Mouse (Mus musculus) inflammation-experienced regulatory T-cells, adult 6 months (primary cell): ENCODE measurements around the gene Fam8a1. TPM values are rescaled to one million over a fixed set of nuclear protein-coding genes. Genes with fewer than 3 reads are reported as not detected.

Experiments
- ATAC-seq: one replicate; pipeline ENCODE4 v1.8.0; 2017
- polyA plus RNA-seq, 3 experiments: library from polyadenylated mRNA; unstranded; fragments of 100-300 nt; shearing (Covaris generic); gene quantifications; one replicate each; pipeline ENCODE4 v1.2.1; 2017

The Fam8a1 gene
- polyA plus RNA-seq = 1 to 10 TPM; 5.1 to 9.7 (median 6.2) TPM

GRCm38 (mm10) chr13:46669048-46669619, at the start of gene Fam8a1:
TSS of gene Fam8a1 (plus strand) at chr13:46669522.
- peak; percentile 96 for ATAC-seq

DNA sequence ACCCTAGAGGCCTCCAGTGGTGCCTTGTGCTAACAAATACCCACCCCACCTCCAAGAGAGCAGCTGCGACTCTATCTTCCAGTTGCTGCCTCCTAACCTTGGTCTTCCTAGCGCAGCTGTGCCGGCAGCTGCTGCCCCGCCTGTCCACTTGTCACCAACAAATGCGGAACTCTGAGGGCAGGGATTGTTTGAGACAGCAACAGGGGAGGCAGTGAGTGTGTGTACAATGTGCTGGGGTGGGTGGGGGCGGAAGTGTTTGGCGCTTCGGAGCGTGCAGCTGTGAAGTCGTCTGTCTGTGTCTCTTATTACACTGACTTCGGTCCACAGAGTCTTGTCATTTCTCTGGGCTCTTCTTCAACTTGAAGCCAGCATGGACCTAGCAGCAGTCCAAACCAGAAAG, 49.7 kb upstream of the Fam8a1 start:
- no peak for ATAC-seq

GRCm38 (mm10) chr13:46620964-46621757, 48.2 kb upstream of the Fam8a1 start:
- no peak for ATAC-seq

GRCm38 (mm10) chr13:46626608-46627007, 42.7 kb upstream of the Fam8a1 start:
- no peak for ATAC-seq

DNA sequence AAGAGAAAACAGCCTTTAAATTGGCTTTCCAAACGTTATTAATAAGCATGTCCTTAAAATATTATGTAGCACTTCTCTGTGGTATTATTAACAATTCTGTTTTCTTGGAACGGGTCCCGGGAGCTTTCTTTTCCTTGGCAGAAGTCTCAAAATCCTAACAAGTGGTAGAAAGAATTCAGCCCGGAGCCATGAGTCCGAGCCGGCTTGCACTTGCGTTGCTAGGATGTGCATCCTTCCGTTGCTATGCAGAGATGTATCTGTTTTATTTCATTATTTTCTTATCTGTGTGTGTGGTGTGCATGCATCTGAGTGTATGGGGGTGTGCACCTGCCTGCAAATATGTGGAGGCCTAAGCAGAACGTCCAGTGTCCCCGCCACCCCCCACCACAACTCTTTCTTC, 41.5 kb upstream of the Fam8a1 start:
- ATAC-seq = no peak

GRCm38 (mm10) chr13:46629391-46629790, 39.9 kb upstream of the Fam8a1 start:
- ATAC-seq = no peak

DNA sequence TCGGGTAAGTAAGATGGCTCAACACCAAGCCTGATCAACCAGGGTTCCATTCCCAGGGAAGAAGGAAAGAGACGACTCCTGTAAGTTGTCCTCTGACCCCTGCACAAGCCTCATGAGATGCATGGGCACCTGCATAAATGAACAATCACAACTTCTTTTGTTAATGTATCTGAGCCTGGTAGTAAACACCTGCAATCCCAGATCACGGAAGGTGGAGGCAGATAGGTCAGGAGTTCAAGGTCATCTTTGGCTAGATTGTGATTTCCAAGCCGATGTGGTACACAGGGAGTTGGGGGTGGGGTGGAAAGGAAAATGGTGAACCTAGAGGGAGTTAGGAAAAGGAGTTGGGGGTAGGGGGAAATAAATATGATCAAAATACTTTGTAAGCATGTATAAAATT, 36.5 kb upstream of the Fam8a1 start:
- ATAC-seq = no peak

- no peak for ATAC-seq
These were observed 35.8 kb upstream of the Fam8a1 start for GRCm38 (mm10) chr13:46633320-46634132.

- ATAC-seq = no peak
These were observed 35.2 kb upstream of the Fam8a1 start for GRCm38 (mm10) chr13:46634133-46634488.

DNA sequence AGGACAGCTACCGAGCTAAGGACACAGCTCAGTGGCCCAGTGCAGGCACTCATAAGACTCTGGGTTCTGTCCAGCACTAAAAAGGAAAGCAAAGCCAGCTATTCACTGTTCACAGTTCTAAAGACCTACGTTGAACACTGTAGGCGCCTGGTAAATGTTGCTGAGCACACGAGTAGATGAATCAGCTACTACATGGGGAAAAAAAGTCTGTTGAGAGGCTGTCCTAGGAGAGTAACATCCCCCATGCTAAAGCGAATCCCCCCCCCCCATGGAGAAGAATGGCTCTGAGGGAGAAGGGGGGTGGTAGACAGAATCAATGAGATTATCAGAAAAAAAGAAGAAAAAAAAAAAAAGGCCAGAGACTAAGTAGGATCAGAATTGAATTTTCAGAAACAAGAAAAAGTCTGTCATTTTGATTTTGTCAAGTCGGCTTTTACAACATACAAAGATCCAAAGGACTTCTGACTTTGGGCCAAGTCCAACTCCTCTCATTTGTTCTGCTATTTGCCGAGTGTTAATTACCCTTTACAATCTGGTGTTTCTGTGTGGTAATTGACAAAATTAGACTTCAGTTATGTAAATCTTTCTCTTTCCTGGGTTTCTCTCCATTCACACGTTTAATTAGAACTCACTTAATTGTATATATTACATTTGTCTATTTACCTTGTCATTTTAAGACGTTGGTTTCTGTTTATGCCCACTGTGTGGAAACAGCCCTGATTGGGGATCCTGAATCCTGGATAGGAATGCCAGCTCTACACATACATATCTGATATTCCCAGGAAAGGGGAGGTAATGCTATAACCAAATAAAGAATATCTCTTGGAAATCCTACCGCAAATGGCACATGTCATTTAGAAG, 28.5 kb upstream of the Fam8a1 start:
- ATAC-seq = no peak

DNA sequence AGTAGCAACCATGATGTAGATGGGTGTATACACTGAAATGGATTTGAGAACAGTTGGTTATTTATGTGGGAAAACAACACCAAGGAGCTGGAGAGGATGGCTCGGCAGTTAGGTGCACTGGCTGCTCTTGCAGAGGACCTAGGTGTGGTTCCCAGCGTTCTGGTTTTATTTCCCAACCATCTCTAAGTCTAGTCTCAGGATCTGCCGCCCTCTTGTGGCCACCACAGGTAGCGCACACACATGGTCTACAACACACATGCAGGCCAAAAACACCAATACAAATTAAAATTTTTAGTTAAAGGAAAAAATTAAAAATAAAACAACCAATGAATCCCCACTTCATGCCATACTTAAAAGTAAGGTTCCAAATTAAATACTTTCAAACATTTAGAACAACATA, 27.0 kb upstream of the Fam8a1 start:
- ATAC-seq = no peak

GRCm38 (mm10) chr13:46644175-46644574, 25.1 kb upstream of the Fam8a1 start:
- no peak for ATAC-seq

DNA sequence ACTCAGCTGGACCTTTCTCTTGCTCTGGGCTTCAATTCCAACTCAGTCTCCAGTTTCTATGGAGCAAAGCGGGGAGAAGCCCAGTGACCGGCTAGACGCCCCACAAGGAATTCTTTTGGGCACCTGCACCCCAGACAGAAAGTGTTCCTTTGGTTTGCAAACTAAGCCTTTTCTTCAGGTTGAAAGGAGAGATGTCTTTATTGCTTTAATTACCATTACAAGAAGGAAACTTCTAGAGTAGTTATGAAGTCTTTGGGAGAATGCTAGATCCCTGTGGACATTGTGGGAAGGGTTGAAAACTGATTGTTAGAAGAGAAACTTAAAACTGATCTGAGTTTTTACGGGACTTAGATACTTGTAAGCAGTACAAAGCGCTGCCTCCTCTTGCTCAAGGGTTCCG, 23.8 kb upstream of the Fam8a1 start:
- no peak for ATAC-seq

DNA sequence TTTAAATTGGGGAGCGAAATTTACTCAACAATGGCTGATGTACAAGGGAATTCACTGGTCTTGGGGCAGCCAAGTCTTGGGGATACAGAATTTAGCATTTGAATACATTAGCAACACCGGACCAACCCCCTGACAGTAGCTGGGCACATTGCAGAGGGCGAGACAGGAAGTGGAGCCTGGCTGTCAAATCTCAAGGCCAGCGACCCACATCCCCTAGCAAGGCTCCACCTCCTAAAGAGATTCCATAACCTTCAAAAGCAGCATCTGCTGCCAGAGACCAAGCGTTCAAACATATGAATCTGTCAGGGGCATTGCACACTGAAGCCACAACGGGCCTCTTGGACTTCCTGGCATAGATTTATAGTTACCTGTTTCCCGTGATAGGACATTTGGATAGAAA, 17.5 kb upstream of the Fam8a1 start:
- ATAC-seq = no peak

GRCm38 (mm10) chr13:46652671-46653070, 16.7 kb upstream of the Fam8a1 start:
- no peak for ATAC-seq

DNA sequence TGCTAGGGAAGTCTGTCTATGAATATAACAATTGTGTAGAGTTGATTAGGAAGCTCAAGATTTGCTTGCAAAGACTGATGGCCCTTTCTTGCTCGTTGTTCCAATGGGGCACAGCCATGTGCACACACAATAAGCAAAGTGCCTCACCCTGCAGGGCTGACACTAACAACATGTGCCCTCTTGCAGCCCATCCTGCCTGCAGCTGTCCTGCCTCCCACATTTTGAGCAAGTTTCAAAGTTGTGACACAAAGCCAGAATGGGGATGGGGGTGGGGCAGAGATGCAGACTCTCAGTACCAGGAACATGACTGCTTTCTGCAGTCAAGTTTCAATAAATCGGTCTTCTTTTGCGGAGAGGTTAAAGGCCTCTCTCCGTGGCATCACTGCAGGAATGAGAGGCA, 15.7 kb upstream of the Fam8a1 start:
- ATAC-seq = no peak

GRCm38 (mm10) chr13:46654566-46654965, 14.8 kb upstream of the Fam8a1 start:
- ATAC-seq = no peak

DNA sequence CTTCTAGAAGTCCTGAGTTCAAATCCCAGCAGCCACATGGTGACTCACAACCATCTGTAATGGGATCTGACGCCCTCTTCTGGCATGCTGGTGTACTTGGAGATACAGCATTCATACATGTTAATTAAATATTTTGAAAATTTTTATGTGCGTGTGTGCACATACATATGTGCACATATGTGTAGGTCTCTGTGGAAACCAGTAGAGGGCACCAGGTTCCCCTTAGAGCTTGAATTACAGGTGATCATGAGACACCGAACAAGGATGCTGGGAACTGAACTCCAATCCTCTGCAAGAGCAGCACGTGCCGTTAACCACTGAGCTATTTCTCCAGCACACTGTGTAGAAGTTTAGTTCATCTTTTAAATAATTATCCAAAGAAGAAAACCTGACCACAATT, 10.1 kb upstream of the Fam8a1 start:
- no peak for ATAC-seq

- ATAC-seq = peak; percentile 65
These were observed 5.8 kb upstream of the Fam8a1 start for GRCm38 (mm10) chr13:46663461-46663964.

GRCm38 (mm10) chr13:46669620-46670271, 424 bp downstream of the Fam8a1 start:
- ATAC-seq = peak; percentile 31

DNA sequence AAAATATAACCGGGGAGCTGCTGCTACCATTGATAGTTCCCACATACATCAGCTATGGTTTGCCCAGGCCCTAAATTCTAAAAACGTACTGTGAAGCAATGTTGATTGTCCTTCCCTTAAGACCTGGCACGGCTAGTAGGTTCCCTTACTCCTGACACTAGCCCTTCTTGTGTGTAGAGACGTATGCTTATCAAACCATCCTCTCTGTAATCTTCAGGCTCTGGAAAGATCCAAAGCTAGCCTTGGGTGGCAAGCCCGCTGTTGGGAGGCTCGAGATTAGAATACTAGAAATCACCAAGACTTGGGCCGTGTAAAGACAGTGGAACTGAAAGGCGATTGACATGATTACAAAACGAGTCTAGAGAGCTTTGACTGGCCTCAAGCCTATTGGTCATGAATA, 1.2 kb downstream of the Fam8a1 start:
- ATAC-seq = no peak

DNA sequence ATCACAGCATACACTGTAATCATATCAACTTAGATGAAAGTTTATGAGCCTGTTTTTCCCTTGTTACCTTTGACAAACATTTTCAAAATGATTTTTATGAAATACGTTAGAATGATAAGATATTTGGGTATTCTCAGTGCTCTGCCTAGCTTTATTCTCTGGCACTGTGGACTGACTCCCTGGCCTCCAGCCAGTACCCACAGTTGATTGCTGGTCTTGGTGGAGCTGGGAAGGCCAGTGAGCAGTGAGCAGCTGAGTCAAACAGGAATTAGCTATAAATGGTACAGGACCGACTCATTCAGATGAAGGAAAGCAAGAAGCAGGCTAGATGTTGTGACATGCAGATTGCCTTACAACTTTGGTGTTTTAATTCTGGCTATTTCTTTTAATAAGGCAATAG, 5.3 kb downstream of the Fam8a1 start:
- no peak for ATAC-seq
